Mouse (Mus musculus): ENCODE results near the gene Mgat5.

Gene Mgat5

GRCm38 (mm10) chr1:127204817-127205485 is at the start of gene Mgat5:
Gene Mgat5 (plus strand): TSS chr1:127205015.
- in situ Hi-C loops (cut with MboI): loop anchor here (25.0 kb wide), 1 partner anchor 207 kb away; no protein-coding TSS in a partner anchor

- in situ Hi-C loops (cut with MboI): no loop called here
Measured at GRCm38 (mm10) chr1:127160118-127160760, 44.6 kb upstream of the Mgat5 start.

- in situ Hi-C loops (cut with MboI): no loop called here
Measured at GRCm38 (mm10) chr1:127164589-127165160, 40.1 kb upstream of the Mgat5 start.

- in situ Hi-C loops (cut with MboI): no loop called here
Measured at GRCm38 (mm10) chr1:127166521-127166920, 38.3 kb upstream of the Mgat5 start.

GRCm38 (mm10) chr1:127167586-127167985 is 37.2 kb upstream of the Mgat5 start:
- in situ Hi-C loops (cut with MboI): no loop called here

- in situ Hi-C loops (cut with MboI): no loop called here
Measured at GRCm38 (mm10) chr1:127168205-127168604, 36.6 kb upstream of the Mgat5 start.

- in situ Hi-C loops (cut with MboI): no loop called here
Measured at GRCm38 (mm10) chr1:127169516-127169915, 35.3 kb upstream of the Mgat5 start.

GRCm38 (mm10) chr1:127171361-127171760 is 33.5 kb upstream of the Mgat5 start:
- in situ Hi-C loops (cut with MboI): no loop called here

GRCm38 (mm10) chr1:127173448-127173847 is 31.4 kb upstream of the Mgat5 start:
- in situ Hi-C loops (cut with MboI): no loop called here

- in situ Hi-C loops (cut with MboI): loop anchor here (10.0 kb wide), 1 partner anchor 262 kb away; no protein-coding TSS in a partner anchor
Measured at GRCm38 (mm10) chr1:127192396-127192795, 12.4 kb upstream of the Mgat5 start.

- in situ Hi-C loops (cut with MboI): loop anchor here (10.0 kb wide), 1 partner anchor 256 kb away; no protein-coding TSS in a partner anchor
Measured at GRCm38 (mm10) chr1:127199186-127199585, 5.6 kb upstream of the Mgat5 start.

GRCm38 (mm10) chr1:127202360-127202759 is 2.5 kb upstream of the Mgat5 start:
- in situ Hi-C loops (cut with MboI): loop anchor here (25.0 kb wide), 1 partner anchor 210 kb away; no protein-coding TSS in a partner anchor

- in situ Hi-C loops (cut with MboI): loop anchor here (25.0 kb wide), 1 partner anchor 209 kb away; no protein-coding TSS in a partner anchor
Measured at GRCm38 (mm10) chr1:127203231-127203764, 1.5 kb upstream of the Mgat5 start.

- in situ Hi-C loops (cut with MboI): loop anchor here (25.0 kb wide), 1 partner anchor 207 kb away; no protein-coding TSS in a partner anchor
Measured at GRCm38 (mm10) chr1:127205501-127206019, 745 bp downstream of the Mgat5 start.

GRCm38 (mm10) chr1:127206020-127206641 is 1.3 kb downstream of the Mgat5 start:
- in situ Hi-C loops (cut with MboI): loop anchor here (25.0 kb wide), 1 partner anchor 206 kb away; no protein-coding TSS in a partner anchor

- in situ Hi-C loops (cut with MboI): loop anchor here (25.0 kb wide), 1 partner anchor 205 kb away; no protein-coding TSS in a partner anchor
Measured at GRCm38 (mm10) chr1:127206881-127207555, 2.2 kb downstream of the Mgat5 start.

- in situ Hi-C loops (cut with MboI): loop anchor here (25.0 kb wide), 1 partner anchor 204 kb away; no protein-coding TSS in a partner anchor
Measured at GRCm38 (mm10) chr1:127208167-127208566, 3.4 kb downstream of the Mgat5 start.

- in situ Hi-C loops (cut with MboI): loop anchor here (25.0 kb wide), 1 partner anchor 199 kb away; no protein-coding TSS in a partner anchor
Measured at GRCm38 (mm10) chr1:127212812-127213211, 8.0 kb downstream of the Mgat5 start.

- in situ Hi-C loops (cut with MboI): loop anchor here (25.0 kb wide), 1 partner anchor 199 kb away; no protein-coding TSS in a partner anchor
Measured at GRCm38 (mm10) chr1:127213434-127213833, 8.6 kb downstream of the Mgat5 start.

GRCm38 (mm10) chr1:127214585-127215232 is 9.9 kb downstream of the Mgat5 start:
- in situ Hi-C loops (cut with MboI): loop anchor here (25.0 kb wide), 1 partner anchor 198 kb away; no protein-coding TSS in a partner anchor

All from mature B cell (primary cell).